Mouse (Mus musculus): ENCODE measurements around the gene Osbpl9.

Osbpl9 gene

DNA sequence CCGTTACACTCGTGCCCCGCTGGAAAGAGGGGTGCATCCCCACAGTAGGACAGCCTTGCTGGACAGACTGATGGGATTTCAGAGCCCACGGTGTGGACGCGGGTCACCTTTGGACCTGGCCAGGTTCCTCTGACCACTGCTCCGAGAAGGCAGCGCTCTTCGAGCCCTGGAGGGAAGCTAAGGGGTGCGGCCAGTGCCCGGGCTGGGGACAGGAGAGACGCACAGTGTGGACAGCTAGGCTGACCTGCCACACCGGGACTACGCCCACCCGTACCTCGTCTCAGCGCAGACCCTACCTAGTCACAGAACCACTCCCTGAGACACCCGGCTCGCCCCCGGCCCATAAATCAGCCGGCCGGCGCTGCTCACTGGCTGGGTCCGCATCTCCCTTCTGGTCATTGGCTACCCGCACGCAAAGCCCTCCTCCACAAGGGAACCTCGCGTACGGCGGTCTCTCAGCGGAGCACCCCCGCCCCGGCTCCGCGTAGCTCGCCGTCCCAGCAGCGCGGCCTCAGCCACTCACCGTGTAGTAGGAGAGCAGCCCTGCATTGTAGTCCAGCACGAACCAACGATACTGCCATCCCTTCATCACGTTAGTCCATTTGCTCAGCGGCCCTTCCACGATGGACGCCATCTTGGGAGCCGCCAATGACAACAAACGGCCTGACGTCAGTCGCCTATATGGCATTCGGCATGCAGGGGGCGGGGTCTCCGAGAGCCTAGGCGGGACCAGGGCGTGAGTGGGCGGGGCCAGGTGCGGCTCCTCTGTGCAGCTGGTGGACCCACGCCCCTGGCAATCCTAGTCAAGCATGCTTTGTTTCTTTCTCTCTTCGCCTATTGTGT, at the start of gene Osbpl9:
TSS of gene Osbpl9 (minus strand) at position 691 of the 843 bp plus-strand sequence.
- in situ Hi-C loops (cut with MboI; ENCODE audit: low pct_unique_long_range_greater_than_20kb in 1 of 2, low sequenced_read_pairs in 2 of 2, unreplicated experiment in 1 of 2) = no loop called here

DNA sequence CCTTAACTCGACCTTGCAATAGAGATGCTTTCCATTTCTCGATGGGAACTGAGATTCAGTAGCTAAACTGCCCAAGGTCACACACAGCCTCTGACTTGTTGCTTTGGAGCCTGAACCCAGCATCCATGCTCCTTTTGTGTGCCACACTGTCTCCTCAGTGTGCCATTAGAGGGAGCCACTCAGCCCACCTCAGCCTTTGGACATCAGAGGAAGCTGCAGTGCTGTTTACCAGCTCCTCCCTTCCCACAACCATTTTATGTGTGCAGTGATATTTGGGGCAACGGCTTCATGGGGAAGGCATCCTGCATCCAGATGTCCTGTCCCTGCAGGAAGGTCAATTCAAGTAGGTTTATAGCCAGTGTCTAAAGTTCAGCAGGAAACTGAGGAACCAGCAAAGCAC, 49.5 kb upstream of the Osbpl9 start:
- in situ Hi-C loops (cut with MboI; ENCODE audit: low pct_unique_long_range_greater_than_20kb in 1 of 2, low sequenced_read_pairs in 2 of 2, unreplicated experiment in 1 of 2) = no loop called here

DNA sequence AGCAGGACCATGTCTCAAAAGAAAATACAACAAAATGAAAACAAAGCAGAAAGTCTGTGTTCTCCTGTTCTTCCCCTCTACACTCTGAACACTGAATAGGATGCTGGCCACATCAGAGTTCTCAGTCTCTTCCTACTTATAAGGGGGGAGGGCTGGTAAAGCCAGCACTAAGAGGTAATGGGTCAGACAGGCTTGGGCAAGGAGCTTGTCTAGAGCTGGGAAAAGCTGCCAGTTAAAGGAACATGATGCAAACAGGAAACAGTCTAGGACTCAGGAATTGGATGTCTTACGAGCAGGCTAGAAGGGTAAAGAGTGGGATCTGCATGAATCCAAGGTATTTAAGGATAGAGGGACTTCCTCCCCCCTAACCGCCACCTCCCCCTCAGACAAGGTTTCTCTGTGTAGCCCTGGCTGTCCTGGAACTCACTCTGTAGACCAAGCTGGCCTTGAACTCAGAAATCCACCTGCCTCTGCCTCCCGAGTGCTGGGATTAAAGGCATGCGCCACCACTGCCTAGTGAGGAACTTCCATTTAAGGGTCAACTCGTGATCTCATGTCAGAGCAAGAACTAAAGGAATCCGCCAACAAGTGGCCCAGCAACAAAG, 43.0 kb upstream of the Osbpl9 start:
- in situ Hi-C loops (cut with MboI; ENCODE audit: low pct_unique_long_range_greater_than_20kb in 1 of 2, low sequenced_read_pairs in 2 of 2, unreplicated experiment in 1 of 2) = no loop called here

DNA sequence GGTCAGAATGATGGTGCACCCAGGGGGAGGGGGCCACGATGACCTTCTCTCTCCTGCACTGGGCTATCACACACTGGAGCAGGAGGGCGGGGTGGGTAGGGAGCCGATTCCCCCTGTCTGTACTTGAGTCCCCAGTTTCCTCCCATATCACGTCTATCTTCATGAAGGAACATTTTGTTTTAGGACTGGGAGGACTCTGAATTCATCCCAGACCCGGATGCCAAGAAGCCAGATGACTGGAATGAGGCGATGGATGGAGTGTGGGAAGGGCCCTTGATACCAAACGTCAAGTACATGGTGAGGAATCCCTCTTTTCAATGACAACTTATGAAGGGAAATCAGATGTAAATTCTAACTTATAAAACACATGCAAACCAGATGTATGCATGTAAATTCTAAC, 42.4 kb upstream of the Osbpl9 start:
- in situ Hi-C loops (cut with MboI; ENCODE audit: low pct_unique_long_range_greater_than_20kb in 1 of 2, low sequenced_read_pairs in 2 of 2, unreplicated experiment in 1 of 2) = no loop called here

DNA sequence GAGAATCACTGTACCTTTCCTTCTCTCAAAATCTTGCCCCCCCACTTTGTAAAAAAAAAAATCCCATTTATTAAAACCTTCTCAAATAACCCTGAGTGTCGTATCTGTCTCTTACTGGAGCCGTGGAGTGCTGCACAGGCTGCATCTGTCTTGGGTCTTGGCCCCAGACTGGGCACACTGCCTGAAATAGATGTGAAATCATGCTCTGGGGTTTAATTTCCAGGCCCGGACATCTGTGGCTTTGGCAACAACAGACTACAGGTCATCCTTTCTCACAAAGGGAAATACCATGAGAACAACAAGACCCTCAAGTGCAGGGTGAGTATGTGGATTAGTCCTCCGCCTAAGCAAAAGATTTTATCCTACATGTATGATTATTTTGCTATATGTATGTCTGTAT, 39.9 kb upstream of the Osbpl9 start:
- in situ Hi-C loops (cut with MboI; ENCODE audit: low pct_unique_long_range_greater_than_20kb in 1 of 2, low sequenced_read_pairs in 2 of 2, unreplicated experiment in 1 of 2) = no loop called here

DNA sequence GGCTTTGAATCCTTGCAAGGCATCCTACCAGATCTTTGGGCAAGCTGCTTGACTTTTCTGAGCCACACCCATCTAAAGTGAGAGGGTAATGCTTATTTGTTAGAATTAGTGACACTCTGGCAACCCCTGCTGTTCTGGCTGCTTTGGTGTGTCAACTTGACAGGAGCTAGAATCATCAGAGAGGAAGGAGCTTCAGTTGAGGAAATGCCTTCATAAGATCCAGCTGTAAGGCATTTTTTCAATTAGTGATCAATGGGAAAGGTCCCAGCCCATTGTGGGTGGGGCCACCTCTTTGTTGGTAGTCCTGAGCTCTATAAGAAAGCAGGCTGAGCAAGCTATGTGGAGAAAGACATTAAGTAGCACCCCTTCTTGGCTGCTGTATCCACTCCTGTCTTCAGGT, 39.1 kb upstream of the Osbpl9 start:
- in situ Hi-C loops (cut with MboI; ENCODE audit: low pct_unique_long_range_greater_than_20kb in 1 of 2, low sequenced_read_pairs in 2 of 2, unreplicated experiment in 1 of 2) = no loop called here

DNA sequence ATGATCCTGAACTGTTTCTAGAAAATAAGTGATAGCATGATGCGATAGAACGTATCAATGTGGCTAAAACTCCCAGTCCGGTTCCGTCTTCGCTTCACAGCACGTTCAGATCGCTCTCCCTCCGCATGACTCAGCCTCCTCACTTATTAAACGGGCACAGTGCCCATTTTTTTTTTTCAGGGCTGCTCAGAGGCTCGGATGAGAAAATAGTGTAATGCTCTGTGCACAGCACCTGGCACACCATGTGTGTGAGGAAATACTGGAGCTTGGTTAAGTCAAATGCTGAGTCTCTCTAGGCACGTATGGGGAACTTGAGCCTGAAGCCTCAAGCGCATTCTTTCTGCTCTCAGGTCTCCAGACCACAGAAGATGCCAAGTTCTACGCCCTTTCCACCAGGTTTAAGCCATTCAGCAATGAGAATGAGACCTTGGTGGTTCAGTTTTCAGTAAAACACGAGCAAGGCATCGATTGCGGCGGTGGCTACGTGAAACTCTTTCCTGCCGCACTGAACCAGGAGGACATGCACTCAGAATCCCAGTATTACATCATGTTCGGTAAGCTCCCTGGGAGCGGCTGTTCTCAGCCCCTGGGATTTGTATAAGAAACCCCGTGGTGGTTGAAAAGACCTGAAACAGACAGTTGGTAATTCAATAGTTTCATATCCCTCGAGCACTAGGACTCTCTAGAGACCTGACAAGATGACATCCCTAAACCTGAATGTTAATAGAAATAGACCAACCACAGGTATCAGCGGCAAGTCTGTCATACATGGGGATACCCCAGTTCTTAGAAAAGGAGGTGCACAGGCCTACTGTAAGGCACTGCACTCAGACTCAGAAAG, 36.6 kb upstream of the Osbpl9 start:
- in situ Hi-C loops (cut with MboI; ENCODE audit: low pct_unique_long_range_greater_than_20kb in 1 of 2, low sequenced_read_pairs in 2 of 2, unreplicated experiment in 1 of 2) = no loop called here

DNA sequence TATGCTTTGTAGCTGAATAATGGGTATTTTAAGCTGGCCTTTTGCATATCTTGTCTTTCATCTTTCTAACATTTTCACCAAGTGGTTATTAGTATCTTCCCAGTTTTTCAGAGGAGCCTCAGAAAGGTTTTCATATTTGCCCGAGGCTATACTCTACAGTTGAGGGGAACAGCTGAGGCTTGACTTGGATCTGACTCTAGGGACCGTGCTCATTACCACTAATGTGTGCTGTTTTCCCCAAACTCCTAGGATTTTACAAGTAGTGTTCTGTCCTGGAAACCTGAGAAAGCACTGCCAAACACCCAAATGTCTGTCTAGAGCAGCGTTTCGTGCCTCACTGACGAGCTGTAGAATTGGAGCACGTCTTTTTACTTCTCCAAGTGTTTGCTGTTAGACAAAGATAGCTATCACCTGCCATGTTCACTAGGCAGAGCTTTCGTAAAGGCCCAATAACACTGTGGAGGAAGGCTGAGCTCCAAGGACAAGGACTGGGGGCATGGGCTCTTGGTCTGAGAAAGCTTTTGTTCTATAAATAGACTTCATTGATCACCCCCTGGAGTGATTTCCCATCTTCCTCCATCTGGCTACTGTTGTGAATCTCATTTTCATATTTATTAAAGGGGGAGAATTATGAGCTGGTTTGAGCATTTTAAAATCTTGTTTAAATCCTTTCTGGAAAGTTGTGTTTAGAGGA, 34.3 kb upstream of the Osbpl9 start:
- in situ Hi-C loops (cut with MboI; ENCODE audit: low pct_unique_long_range_greater_than_20kb in 1 of 2, low sequenced_read_pairs in 2 of 2, unreplicated experiment in 1 of 2) = no loop called here

DNA sequence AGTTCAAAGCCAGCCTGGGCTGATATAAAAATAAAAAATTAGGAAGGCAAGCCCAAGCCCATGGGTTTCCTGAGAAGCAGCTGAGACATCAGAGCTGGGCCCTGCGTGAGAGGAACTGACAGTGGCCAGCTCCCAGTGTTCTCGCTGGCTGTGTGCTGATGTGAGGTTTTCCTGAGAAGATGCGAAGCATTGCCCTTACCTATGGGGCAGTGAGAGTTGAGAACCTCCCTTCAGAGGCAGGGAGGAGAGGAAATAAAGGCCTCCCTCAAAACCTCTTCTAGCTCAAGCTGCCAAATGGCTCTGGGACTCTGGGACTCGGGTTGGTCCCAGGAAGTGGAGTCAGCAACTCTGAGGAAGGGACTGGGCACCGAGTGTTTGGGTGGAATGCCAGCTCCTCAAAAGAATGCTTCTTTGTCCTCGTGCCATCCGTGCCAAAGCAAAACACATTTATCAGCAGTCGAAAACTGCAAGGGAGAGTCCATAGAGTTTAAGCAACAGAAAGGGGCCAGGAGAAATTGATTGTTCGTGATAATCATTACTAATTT, 32.8 kb upstream of the Osbpl9 start:
- in situ Hi-C loops (cut with MboI; ENCODE audit: low pct_unique_long_range_greater_than_20kb in 1 of 2, low sequenced_read_pairs in 2 of 2, unreplicated experiment in 1 of 2) = no loop called here

DNA sequence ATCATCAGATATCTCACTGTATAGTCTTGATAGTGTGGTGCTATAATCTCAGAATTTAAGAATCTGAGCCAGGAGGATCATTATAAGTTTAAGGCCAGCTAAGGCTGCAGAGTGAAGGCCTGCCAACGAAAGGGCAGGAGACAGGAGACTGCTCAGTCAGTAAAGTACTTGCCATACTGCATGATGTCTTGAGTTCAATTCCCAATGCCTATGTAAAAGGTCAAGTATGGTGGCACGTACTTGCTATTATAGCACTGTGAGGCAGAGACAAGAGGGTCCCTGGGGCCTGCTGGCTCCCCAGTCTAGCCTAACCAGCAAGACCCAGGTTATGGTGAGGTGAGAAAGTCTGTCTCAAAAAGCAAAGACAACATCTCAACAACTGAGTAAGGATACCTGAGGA, 32.1 kb upstream of the Osbpl9 start, which contains the start of gene Calr4:
TSS of gene Calr4 (plus strand) at position 301 of the 400 bp plus-strand sequence.
- in situ Hi-C loops (cut with MboI; ENCODE audit: low pct_unique_long_range_greater_than_20kb in 1 of 2, low sequenced_read_pairs in 2 of 2, unreplicated experiment in 1 of 2) = no loop called here

DNA sequence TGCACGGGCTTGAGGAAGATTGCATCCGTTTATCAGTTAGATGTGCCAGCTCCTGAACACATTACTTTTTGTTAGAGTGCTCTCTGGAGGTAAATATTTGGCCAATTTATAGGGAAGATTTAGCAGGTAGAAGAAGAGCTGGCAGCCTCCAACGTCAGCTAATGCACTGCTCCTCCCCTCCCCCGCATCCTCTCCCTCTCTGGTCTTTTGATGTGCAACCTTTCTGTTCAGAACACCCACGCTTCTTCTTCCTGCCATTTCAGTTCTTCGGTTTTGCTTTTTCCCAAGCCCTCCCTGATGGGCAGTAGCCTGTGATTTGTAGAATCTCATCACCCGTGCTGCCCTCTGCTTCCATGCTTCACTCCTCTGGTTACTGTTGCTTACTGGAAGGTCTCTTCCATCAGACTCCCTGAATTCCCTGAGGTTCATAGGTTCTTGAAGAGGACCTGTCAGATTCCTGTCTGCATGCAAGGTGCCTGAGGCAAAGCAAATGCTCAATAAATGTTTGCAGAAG, 27.8 kb upstream of the Osbpl9 start:
- in situ Hi-C loops (cut with MboI; ENCODE audit: low pct_unique_long_range_greater_than_20kb in 1 of 2, low sequenced_read_pairs in 2 of 2, unreplicated experiment in 1 of 2) = no loop called here

DNA sequence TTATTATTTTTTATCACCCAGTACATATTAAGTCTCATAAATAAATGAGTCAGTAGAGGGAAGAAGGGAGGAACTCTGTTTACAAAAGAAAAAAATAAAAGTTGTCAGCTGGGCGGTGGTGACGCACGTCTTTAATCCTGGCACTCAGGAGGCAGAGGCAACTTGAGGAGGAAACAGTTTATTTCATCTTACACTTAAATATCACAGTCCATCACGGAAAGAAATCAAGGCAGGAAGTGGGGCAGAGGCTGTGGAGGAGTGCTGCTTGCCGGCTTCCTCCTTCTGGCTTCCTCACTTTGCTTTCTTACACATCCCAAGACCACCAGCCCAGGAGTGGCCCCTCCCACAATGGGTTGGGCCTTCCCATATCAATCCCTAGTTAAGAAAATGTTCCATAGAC, 24.0 kb upstream of the Osbpl9 start:
- in situ Hi-C loops (cut with MboI; ENCODE audit: low pct_unique_long_range_greater_than_20kb in 1 of 2, low sequenced_read_pairs in 2 of 2, unreplicated experiment in 1 of 2) = no loop called here

DNA sequence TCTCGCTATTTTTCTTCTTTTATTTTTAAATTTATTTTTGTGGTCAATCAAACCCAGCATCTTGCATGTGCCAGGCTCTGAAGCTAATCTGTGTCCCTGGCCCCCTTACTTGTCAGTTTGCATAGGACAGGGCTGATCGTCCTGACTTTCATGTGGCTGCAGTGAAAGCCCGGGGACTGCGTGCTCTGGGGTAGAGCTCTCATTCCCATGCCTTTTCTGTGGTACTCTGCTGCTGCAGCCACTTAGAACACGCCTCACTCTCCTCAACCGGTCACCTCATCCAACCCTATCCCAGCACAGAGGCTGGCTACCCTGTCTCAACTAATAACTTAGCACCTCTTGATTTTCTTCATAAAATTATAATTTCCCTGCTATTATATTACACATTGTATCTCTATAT, 23.5 kb upstream of the Osbpl9 start:
- in situ Hi-C loops (cut with MboI; ENCODE audit: low pct_unique_long_range_greater_than_20kb in 1 of 2, low sequenced_read_pairs in 2 of 2, unreplicated experiment in 1 of 2) = no loop called here

DNA sequence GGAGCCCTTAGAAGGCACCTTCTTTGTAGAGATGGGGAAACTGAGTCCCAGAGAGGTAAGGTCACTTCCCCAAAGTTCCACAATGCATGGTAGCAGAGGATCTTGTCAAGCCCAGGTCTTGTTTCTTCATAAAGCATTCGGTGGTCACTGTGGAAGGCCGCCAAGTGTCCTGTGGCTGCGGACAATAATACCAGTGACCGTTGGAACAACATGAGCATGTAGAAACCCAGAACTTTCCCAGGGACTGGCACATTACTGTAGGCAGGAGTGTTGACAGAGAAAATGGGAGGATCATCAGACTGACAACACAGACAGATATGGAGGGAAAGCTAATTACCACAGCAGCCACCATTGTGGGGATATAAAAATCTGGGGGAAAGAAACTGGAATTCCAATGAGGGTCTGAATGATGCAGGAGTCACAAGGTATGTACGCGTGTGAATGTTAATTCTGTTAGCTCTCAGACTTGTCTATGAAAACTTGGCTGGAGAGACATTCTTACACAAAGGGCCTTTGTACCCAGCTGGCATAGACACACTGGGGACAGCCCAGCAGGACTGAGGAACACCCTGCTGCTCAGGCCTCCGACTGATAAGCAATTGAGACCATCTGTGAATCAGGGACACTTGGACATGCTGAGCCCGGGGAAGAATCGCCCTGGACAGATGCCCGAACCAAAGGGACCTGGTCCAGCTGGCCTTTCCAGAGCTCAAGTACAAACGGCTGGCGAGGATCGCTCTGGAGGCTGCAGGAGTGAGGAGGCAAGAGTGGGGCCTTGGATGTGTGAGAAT, 22.9 kb upstream of the Osbpl9 start:
- in situ Hi-C loops (cut with MboI; ENCODE audit: low pct_unique_long_range_greater_than_20kb in 1 of 2, low sequenced_read_pairs in 2 of 2, unreplicated experiment in 1 of 2) = no loop called here

DNA sequence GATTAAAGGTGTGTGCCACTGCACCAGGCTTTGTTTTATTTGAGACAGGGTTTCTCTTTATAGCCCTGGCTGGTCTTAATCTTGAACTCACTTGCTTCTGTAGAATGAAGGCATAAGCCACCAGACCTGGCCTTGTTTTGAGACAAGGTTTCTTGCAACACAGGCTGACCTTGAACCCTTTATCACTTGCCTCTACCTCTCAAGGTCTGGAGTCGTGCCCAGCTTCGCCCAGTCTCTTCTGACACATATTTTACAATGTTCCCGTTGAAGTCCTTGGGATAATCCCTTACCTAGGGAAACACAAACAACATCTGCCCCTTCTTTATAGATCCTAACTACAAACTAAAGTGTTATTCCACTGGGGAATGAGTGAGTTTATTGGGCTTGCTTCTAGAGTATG, 19.9 kb upstream of the Osbpl9 start:
- in situ Hi-C loops (cut with MboI; ENCODE audit: low pct_unique_long_range_greater_than_20kb in 1 of 2, low sequenced_read_pairs in 2 of 2, unreplicated experiment in 1 of 2) = no loop called here

DNA sequence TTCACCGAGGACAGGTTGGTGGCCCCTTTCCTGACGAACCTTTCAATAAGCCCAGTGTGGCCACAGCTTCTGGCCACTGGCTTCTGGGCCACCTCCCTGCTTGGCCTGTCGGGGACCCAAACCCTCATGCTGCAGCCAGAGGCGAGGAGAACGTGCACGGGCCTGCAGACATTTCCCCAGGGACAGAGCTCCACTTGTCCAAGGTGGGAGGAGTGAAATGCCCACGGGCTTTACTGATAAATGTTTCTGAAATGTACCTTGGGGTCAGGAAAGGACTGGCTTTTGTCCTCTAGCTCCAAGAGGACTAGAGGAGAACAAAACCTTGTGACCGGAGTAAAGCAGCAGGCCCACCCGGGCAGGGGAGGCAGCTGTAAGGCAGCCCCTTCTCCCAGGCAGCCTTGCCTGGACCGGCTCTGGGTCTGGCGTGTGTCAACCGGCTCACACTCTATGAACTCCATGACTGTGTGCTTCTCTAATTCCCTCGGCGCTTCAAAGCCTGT, 18.4 kb upstream of the Osbpl9 start:
- in situ Hi-C loops (cut with MboI; ENCODE audit: low pct_unique_long_range_greater_than_20kb in 1 of 2, low sequenced_read_pairs in 2 of 2, unreplicated experiment in 1 of 2) = no loop called here

DNA sequence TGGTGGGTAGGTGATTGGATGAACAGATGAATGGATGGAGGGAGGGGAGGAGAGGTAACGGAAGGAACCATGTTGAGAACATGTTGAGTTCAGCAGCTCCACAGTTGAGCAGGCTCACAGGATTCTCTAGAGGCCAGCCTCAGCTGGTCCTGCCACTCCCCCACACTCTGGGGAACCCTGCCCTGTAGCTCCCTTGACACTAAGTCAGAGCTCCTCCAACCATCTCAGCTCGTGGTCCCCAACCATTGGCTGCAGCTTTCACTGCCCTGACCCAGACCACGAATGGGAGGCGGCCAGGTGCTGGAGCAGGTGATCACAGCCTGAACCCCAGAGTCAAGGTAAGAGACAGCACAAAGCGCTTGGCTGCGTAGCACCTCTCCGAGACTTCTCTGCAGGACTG, 15.9 kb upstream of the Osbpl9 start:
- in situ Hi-C loops (cut with MboI; ENCODE audit: low pct_unique_long_range_greater_than_20kb in 1 of 2, low sequenced_read_pairs in 2 of 2, unreplicated experiment in 1 of 2) = no loop called here
